Mouse (Mus musculus) MEL (cell line): ENCODE data around the gene Plcb3.

Experiments used
- CTCF ChIP-seq, 3 experiments: IDR thresholded peaks in 2 of 3; conservative IDR thresholded peaks in 1 of 3; 2 replicates each; pipeline ENCODE4 v1.5.1; 2011 to 2012; ENCODE audit warnings: low read length in 3 of 3, low read depth in 2 of 3, mild to moderate bottlenecking in 2 of 3, improper control_type of control experiment in 1 of 3, inconsistent platforms in 1 of 3, mixed read lengths in 1 of 3, moderate library complexity in 1 of 3; ENCODE audit not compliant: control insufficient read depth in 1 of 3, insufficient read depth in 1 of 3, poor library complexity in 1 of 3, severe bottlenecking in 1 of 3
- ELF1 ChIP-seq: IDR thresholded peaks from 2 replicates; pipeline ENCODE4 v1.6.1; 2014; ENCODE audit warnings: low read depth, mild to moderate bottlenecking, inconsistent platforms, low read length, improper control_type of control experiment, moderate library complexity
- GABPA ChIP-seq: IDR thresholded peaks from 2 replicates; pipeline ENCODE4 v1.6.1; 2012; ENCODE audit warnings: low read depth, mild to moderate bottlenecking, inconsistent platforms, low read length, improper control_type of control experiment, moderate library complexity
- GATA1 ChIP-seq: IDR thresholded peaks from 2 replicates; pipeline ENCODE4 v1.6.1; 2011; ENCODE audit warnings: low read depth, low read length, improper control_type of control experiment
- HCFC1 ChIP-seq: IDR thresholded peaks from 2 replicates; pipeline ENCODE4 v1.6.1; 2012; ENCODE audit warnings: low read depth, mild to moderate bottlenecking, inconsistent platforms, low read length, improper control_type of control experiment, moderate library complexity
- JUND ChIP-seq: IDR thresholded peaks from 2 replicates; pipeline ENCODE4 v1.6.1; 2011; ENCODE audit warnings: low read depth, mild to moderate bottlenecking, improper control_type of control experiment, low read length
- NRF1 ChIP-seq: IDR thresholded peaks from 2 replicates; pipeline ENCODE4 v1.6.1; 2014; ENCODE audit warnings: low read depth, mild to moderate bottlenecking, inconsistent platforms, low read length, improper control_type of control experiment, moderate library complexity; ENCODE audit not compliant: poor library complexity, insufficient read depth, severe bottlenecking
- POLR2A ChIP-seq, 2 experiments: IDR thresholded peaks; 2 replicates each; pipeline ENCODE4 v1.6.1; 2011 to 2012; ENCODE audit warnings: low read length in 2 of 2, mild to moderate bottlenecking in 2 of 2, control low read depth in 1 of 2, improper control_type of control experiment in 1 of 2, low read depth in 1 of 2, moderate library complexity in 1 of 2; ENCODE audit not compliant: control insufficient read depth in 1 of 2, insufficient read depth in 1 of 2, poor library complexity in 1 of 2
- SMC3 ChIP-seq: IDR thresholded peaks from 2 replicates; pipeline ENCODE4 v1.6.1; 2011; ENCODE audit warnings: low read depth, low read length, improper control_type of control experiment
- TAL1 ChIP-seq: IDR thresholded peaks from 2 replicates; pipeline ENCODE4 v1.6.1; 2012; ENCODE audit warnings: mild to moderate bottlenecking, inconsistent platforms, low read length, moderate library complexity, mixed read lengths
- TCF12 ChIP-seq: IDR thresholded peaks from 2 replicates; pipeline ENCODE4 v1.6.1; 2014; ENCODE audit warnings: low read depth, mild to moderate bottlenecking, inconsistent platforms, low read length, improper control_type of control experiment, moderate library complexity
- USF1 ChIP-seq: IDR thresholded peaks from 2 replicates; pipeline ENCODE4 v1.6.1; 2014; ENCODE audit warnings: low read depth, mild to moderate bottlenecking, inconsistent platforms, low read length, improper control_type of control experiment, moderate library complexity
- ZMIZ1 ChIP-seq: IDR thresholded peaks from 2 replicates; pipeline ENCODE4 v1.6.1; 2012; ENCODE audit warnings: low read depth, mild to moderate bottlenecking, inconsistent platforms, low read length, improper control_type of control experiment, moderate library complexity

DNA sequence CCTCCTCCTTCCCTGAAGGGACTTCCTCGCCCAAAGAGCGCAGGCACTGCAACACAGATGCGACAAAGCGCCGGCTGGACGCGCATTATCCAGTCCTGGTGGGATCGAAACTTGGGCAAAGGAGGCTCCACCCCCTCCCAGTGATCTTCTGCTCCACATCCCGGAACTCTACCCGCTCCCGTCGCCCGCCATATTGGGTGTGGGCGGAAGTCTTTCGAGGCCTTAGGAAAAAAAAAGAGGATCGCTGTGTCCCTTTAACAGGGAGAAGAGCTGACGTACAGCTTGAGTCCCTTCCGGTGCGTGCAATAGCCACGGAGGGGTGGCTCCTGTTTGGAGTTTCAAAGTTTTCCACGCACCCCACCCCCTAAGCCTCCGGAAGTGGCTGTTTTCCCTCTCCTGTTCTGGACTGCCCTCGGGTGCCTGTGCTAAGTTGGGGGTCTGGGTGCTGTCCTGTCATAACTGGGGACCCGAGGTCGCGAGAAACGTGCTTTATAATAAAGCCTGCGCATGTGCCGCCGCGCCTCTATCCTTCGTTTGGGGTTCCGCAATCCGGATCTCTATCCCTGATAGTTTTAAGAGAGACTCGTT lies 24.8 kb downstream of the Plcb3 start:
- peak; percentile 100 for TF ChIP-seq ELF1
- no peak for TF ChIP-seq CTCF (IDR thresholded peaks at IDR 0.05 in 2 of 3, conservative IDR thresholded peaks at IDR 0.05 in 1 of 3; ENCODE audit: control insufficient read depth in 1 of 3, insufficient read depth in 1 of 3, low read depth in 2 of 3, low read length in 3 of 3, poor library complexity in 1 of 3, severe bottlenecking in 1 of 3)
- TF ChIP-seq HCFC1, result peak; percentile 95
- peak; percentile 36 to 73; a peak in 2 of 4 replicates for TF ChIP-seq POLR2A (IDR thresholded peaks at IDR 0.05; ENCODE audit: control insufficient read depth in 1 of 2, insufficient read depth in 1 of 2, low read depth in 1 of 2, low read length in 2 of 2, poor library complexity in 1 of 2)
- no peak for TF ChIP-seq SMC3
- TF ChIP-seq GATA1, result 0 out of 2 replicates have a peak, but pooled peaks have one; percentile 11
- peak; percentile 76 for TF ChIP-seq NRF1
- TF ChIP-seq USF1, result no peak
- no peak for TF ChIP-seq ZMIZ1
- no peak for TF ChIP-seq TAL1
- peak; percentile 58; the same call in 1 of the 2 replicates for TF ChIP-seq TCF12
- TF ChIP-seq JUND, result no peak
- TF ChIP-seq GABPA, result no peak
